Mouse (Mus musculus): ENCODE data around the gene Vwce.

Gene Vwce

GRCm38 (mm10) chr19:10645616-10646015, 11.6 kb downstream of the Vwce start:
- DNase-seq (ENCODE audit: low spot score in 2 of 2), result peak in 1 of 2 experiments; percentile 13

- no peak for DNase-seq (ENCODE audit: low spot score in 2 of 2)
Measured at GRCm38 (mm10) chr19:10648156-10648555, 14.1 kb downstream of the Vwce start.

DNA sequence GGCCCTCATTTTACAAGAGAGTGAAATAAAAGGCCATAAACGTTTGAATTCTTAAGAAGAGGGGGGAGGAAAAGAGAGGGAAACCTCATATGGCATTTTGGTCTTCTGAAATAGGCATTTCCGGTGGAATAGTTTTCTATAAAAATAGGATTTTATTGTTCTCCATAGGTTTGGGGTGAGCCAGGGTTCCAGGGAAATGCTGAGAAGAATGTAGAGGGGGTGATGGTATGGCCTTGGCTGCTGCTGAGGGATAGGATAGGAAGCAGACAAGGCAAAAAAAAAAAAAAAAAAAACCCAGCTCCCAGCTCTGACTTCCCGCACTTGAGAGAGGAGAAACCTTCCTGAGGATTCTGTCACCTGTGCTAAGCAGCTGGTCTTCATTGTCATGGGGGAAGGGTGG, 22.0 kb downstream of the Vwce start:
- DNase-seq (ENCODE audit: low spot score in 2 of 2), result no peak

GRCm38 (mm10) chr19:10657742-10658141, 23.7 kb downstream of the Vwce start:
- DNase-seq (ENCODE audit: low spot score in 2 of 2), result no peak

GRCm38 (mm10) chr19:10658406-10658805, 24.4 kb downstream of the Vwce start:
- DNase-seq (ENCODE audit: low spot score in 2 of 2), result no peak

- DNase-seq (ENCODE audit: low spot score in 2 of 2), result no peak
Measured at GRCm38 (mm10) chr19:10661373-10661772, 27.4 kb downstream of the Vwce start.

DNA sequence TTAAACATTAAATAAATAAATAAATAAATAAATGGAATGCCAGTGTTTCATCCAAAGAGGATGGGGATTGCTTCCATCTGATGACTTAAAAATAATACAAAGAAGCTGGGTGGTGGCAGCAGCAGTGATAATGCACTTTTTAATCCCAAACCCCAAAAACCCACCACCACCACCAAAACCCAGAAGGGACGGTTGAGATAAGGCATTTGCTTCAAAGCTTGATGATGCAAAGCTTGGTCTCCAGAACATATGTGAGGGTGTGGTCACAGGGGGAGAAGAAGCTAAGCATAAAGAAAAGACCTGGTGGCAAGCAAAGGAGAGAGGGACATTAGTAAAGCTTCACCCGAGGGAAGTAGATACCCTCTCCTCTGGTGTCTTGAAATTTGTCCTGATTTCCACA, 27.9 kb downstream of the Vwce start:
- DNase-seq (ENCODE audit: low spot score in 2 of 2), result no peak

DNA sequence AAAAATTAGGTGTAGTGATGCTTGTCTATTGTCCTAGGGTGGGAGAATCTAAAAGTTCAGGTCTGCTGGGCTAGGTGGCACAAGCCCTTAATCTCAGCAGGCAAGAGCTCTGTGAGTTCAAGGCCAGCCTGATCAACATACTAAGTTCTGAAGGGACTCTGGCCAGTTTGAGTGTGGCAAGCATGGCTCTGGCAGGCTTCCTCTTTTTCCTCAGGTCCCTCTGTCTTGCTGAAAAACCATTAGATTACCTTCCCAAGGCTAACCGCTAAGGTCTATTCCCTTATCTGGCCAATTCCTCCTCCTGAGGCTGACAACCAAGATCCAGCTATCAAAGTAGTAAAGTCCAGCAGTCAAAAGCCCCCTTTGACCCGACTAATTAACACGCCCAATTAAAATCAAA, 28.7 kb downstream of the Vwce start:
- DNase-seq (ENCODE audit: low spot score in 2 of 2), result no peak

- DNase-seq (ENCODE audit: low spot score in 2 of 2), result no peak
Measured at GRCm38 (mm10) chr19:10665093-10665492, 31.1 kb downstream of the Vwce start.

GRCm38 (mm10) chr19:10665499-10665898, 31.5 kb downstream of the Vwce start:
- peak; percentile 21 to 29 for DNase-seq (ENCODE audit: low spot score in 2 of 2)

DNA sequence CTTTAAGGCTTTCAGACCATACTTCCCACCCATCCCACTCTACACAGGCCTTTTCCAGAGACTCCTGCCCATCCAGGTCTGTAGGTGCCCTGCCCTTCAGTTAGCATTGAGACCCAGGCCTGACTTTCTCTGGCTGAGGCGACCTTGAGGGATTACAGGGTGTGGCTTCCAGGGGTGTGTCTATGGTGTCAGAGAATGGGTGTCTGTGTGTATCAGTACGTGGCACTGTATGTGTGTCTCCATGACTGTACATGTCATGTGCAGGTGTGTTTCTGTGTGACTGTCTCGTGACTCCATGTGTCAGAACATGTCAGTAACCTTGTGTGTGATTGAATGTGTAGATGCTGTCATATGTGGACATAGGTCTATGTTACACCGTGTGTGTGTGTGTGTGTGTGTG, 37.3 kb downstream of the Vwce start:
- DNase-seq (ENCODE audit: low spot score in 2 of 2), result no peak

DNA sequence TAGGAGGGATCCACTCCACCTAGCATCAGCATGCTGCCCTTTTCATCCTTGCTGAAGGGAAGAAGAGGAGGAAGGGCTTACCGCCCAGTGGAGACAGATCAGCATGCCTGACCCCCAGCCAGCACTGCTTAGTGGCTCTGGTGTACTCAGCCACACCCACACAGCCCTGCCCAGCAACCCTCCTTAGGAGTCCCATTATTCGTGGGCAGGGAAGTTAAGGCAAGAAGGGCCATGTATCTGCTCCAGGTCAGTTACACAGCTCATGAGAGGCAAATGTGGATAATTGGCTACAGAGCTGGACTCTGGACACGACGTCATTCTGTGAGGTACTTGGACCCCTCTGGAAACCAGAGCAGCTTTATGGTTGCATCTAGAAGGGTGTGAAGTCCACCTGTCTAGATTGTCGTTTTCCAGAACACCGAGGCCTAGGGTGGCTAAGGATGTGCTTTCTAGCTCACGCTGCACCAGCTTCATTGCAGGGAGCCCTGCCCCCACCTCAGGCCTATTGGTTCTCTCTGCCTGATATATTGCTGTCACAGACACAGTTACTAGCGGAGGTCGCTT, 37.9 kb downstream of the Vwce start:
- no peak for DNase-seq (ENCODE audit: low spot score in 2 of 2)

DNA sequence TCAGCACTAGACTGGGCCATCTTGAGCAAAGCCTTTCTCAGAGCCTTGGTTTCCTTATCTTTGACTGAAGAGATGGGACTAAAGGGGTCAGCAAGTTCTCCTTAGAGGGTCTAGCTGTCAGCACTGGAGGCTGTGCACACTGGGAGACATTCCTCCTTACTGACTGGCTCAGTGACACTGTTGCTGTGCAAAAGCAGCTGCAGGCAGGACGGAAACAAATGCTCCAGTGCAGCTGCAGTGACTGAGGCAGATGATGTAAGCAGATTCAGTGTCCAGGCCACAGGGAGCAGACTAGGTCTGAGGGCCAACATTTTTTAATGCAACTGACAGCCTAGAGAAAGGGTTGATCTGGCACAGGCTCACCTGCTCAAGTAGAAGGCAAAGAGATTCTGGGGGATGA, 39.3 kb downstream of the Vwce start:
- DNase-seq (ENCODE audit: low spot score in 2 of 2), result no peak

GRCm38 (mm10) chr19:10676656-10677055, 42.6 kb downstream of the Vwce start:
- DNase-seq (ENCODE audit: low spot score in 2 of 2), result no peak

GRCm38 (mm10) chr19:10677915-10678771, 44.1 kb downstream of the Vwce start, which contains the start of gene Pga5:
Pga5 (minus strand) TSS chr19:10678071.
- peak; percentile 63 to 70 for DNase-seq (ENCODE audit: low spot score in 2 of 2)

DNA sequence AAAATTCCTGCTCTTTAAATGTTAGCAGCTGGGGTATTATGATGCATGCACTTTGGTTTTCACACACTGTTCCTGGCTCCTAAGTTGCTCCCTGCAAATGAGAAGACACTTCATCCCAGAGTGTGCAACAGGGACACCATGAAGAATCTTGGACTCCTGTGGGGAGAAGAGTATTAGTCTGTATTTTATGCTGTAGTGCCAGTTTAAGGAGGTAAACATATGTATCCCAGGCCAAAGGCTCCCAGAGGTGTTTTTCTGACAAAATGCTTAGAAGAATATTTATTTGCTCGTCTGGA, 44.7 kb downstream of the Vwce start:
- no peak for DNase-seq (ENCODE audit: low spot score in 2 of 2)

DNA sequence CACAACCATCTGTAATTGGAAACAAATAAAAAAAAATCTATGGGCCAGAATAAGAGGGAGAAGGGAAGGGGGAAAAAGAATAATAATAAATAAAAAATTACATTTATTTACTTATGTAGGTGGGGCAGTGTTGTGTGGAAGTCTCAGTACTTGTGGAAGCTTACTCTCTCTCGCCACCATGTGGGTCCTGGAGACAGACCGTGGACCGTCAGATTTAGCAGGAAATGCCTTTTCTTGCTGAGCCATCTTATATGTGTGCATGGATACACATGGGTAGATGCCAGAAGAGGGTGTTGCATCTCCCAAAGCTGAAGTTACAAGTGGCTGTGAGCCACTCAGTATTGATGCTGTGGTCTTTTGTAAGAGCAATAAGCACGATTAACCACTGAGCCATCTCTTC, 47.6 kb downstream of the Vwce start:
- DNase-seq (ENCODE audit: low spot score in 2 of 2), result no peak

- DNase-seq (ENCODE audit: low spot score in 2 of 2), result no peak
Measured at GRCm38 (mm10) chr19:10685081-10685480, 51.1 kb downstream of the Vwce start.

DNA sequence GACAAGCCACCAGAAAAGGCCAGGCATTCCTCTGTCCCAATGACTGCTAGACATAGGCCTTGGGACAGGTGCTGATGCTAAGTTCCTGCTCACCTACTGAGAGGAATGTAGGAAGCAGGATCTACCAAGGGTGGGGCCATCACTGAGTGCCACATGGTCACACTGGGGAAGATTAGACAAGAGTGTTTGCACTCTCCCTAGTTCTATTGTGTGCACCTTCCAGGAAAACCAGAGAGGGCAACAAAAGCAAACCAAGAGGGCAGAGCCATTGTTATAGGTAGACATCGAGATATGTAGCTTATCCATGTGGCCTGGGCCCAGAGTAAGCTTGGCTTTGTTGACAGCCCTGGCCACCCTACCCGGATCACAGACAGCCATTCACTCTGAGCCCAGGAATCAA, 51.7 kb downstream of the Vwce start:
- no peak for DNase-seq (ENCODE audit: low spot score in 2 of 2)

GRCm38 (mm10) chr19:10688537-10689352, 54.7 kb downstream of the Vwce start, which contains the start of gene Vps37c:
Vps37c (plus strand) TSS chr19:10688735.
- DNase-seq (ENCODE audit: low spot score in 2 of 2), result peak; percentile 90 to 94

- DNase-seq (ENCODE audit: low spot score in 2 of 2), result peak; percentile 27 to 39
Measured at GRCm38 (mm10) chr19:10689470-10690166, 55.6 kb downstream of the Vwce start.

DNA sequence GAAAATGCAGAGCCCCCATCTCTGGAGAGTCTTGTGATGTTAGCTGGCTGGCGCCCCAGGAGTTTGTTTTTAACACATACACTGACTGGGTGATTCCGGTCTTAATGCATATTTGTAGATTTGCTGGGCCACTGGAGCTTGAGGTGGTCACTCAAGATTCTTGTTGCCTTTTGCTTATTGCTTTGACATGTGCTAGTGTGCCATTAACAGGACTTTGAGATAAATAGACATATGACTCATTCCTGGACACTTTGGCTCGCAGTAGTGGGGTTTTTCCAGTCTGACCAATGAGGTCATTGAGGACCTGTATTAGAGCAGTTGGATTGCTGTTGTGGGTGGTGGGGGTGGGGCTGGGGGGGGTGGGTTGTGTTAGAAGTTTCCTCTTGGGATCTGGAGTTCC, 56.3 kb downstream of the Vwce start:
- DNase-seq (ENCODE audit: low spot score in 2 of 2), result peak; percentile 61 to 65

All from heart, adult 9 months (tissue).